Mouse (Mus musculus): ENCODE results near the gene Dennd1b. TPM values are rescaled to one million over a fixed set of nuclear protein-coding genes. Genes with fewer than 3 reads are reported as not detected.

Dennd1b gene
- 6.7 and 7.7 TPM in 2 replicates for polyA plus RNA-seq (2015; fragmentation: Nextera tagmentation; extraction: Ambion mirVana)

- no peaks in the 10 kb centered on the region for H3K27me3 ChIP-seq
- under 1% methylated on average over 67 of the region's 69 CpGs for WGBS
- H3K9me3 ChIP-seq (replicated peaks): no peaks in the 10 kb centered on the region
- peak; percentile 69 for ATAC-seq (ENCODE audit: insufficient number of reproducible peaks, low FRiP score, low TSS enrichment, low read depth)
- H3K36me3 ChIP-seq: no peaks in the 10 kb centered on the region
- peak within 1 kb of the TSS; percentile 82 for H3K4me3 ChIP-seq (replicated peaks)
- peak within 1 kb of the TSS; percentile 74 for H3K4me2 ChIP-seq (replicated peaks)
- H3K4me1 ChIP-seq: peaks cover 6% of the 10 kb centered on the region
- peak within 1 kb of the TSS; percentile 81 for H3K27ac ChIP-seq (replicated peaks)
- H3K9ac ChIP-seq: peak within 1 kb of the TSS; percentile 75
These were observed at the start of gene Dennd1b for GRCm38 (mm10) chr1:138963161-138963867. TSS of gene Dennd1b (plus strand) at chr1:138963435.

GRCm38 (mm10) chr1:138915596-138915995, 47.6 kb upstream of the Dennd1b start:
- H3K27ac ChIP-seq (replicated peaks): no peak overlapping the region
- no peak overlapping the region for H3K4me3 ChIP-seq (replicated peaks)
- H3K27me3 ChIP-seq: no peaks in the 10 kb centered on the region
- no peak for ATAC-seq (ENCODE audit: insufficient number of reproducible peaks, low FRiP score, low TSS enrichment, low read depth)
- no peaks in the 10 kb centered on the region for H3K36me3 ChIP-seq
- H3K4me1 ChIP-seq: no peaks in the 10 kb centered on the region
- H3K9ac ChIP-seq: no peak overlapping the region
- no peak overlapping the region for H3K4me2 ChIP-seq (replicated peaks)
- H3K9me3 ChIP-seq (replicated peaks): no peaks in the 10 kb centered on the region
- WGBS: 93% methylated on average over 3 of the region's 3 CpGs

GRCm38 (mm10) chr1:138919601-138920000, 43.6 kb upstream of the Dennd1b start:
- Histone ChIP-seq H3K36me3 (no peaks in the 10 kb centered on the region), H3K27ac (replicated peaks) (no peak overlapping the region), H3K4me1 (no peaks in the 10 kb centered on the region), H3K9me3 (replicated peaks) (no peaks in the 10 kb centered on the region), H3K27me3 (no peaks in the 10 kb centered on the region), H3K4me3 (replicated peaks) (no peak overlapping the region), H3K9ac (no peak overlapping the region), H3K4me2 (replicated peaks) (no peak overlapping the region)
- WGBS: 73% methylated on average over 5 of the region's 5 CpGs
- no peak for ATAC-seq (ENCODE audit: insufficient number of reproducible peaks, low FRiP score, low TSS enrichment, low read depth)

GRCm38 (mm10) chr1:138920082-138920481, 43.2 kb upstream of the Dennd1b start:
- no peak for ATAC-seq (ENCODE audit: insufficient number of reproducible peaks, low FRiP score, low TSS enrichment, low read depth)
- H3K4me1 ChIP-seq: no peaks in the 10 kb centered on the region
- WGBS: 80% methylated on average over 3 of the region's 3 CpGs
- no peaks in the 10 kb centered on the region for H3K9me3 ChIP-seq (replicated peaks)
- no peak overlapping the region for H3K4me3 ChIP-seq (replicated peaks)
- H3K36me3 ChIP-seq: no peaks in the 10 kb centered on the region
- H3K27me3 ChIP-seq: no peaks in the 10 kb centered on the region
- H3K4me2 ChIP-seq (replicated peaks): no peak overlapping the region
- no peak overlapping the region for H3K27ac ChIP-seq (replicated peaks)
- no peak overlapping the region for H3K9ac ChIP-seq

- ATAC-seq (ENCODE audit: insufficient number of reproducible peaks, low FRiP score, low TSS enrichment, low read depth): no peak
These were observed 42.4 kb upstream of the Dennd1b start for GRCm38 (mm10) chr1:138920799-138921198.

GRCm38 (mm10) chr1:138922886-138923285, 40.3 kb upstream of the Dennd1b start:
- ATAC-seq (ENCODE audit: insufficient number of reproducible peaks, low FRiP score, low TSS enrichment, low read depth): no peak
- no peak overlapping the region for H3K9ac ChIP-seq
- no peak overlapping the region for H3K4me2 ChIP-seq (replicated peaks)
- H3K36me3 ChIP-seq: no peaks in the 10 kb centered on the region
- WGBS: 87% methylated on average over 6 of the region's 6 CpGs
- H3K27ac ChIP-seq (replicated peaks): no peak overlapping the region
- H3K4me3 ChIP-seq (replicated peaks): no peak overlapping the region
- H3K27me3 ChIP-seq: no peaks in the 10 kb centered on the region
- H3K9me3 ChIP-seq (replicated peaks): no peaks in the 10 kb centered on the region
- H3K4me1 ChIP-seq: no peaks in the 10 kb centered on the region

More at GRCm38 (mm10) chr1:138920799-138921198, 42.4 kb upstream of the Dennd1b start:
- no peaks in the 10 kb centered on the region for H3K36me3 ChIP-seq
- no peaks in the 10 kb centered on the region for H3K27me3 ChIP-seq
- no peak overlapping the region for H3K27ac ChIP-seq (replicated peaks)
- no peaks in the 10 kb centered on the region for H3K9me3 ChIP-seq (replicated peaks)
- 58% methylated on average over 1 of the region's 1 CpGs for WGBS
- no peaks in the 10 kb centered on the region for H3K4me1 ChIP-seq
- no peak overlapping the region for H3K4me2 ChIP-seq (replicated peaks)
- H3K9ac ChIP-seq: no peak overlapping the region
- no peak overlapping the region for H3K4me3 ChIP-seq (replicated peaks)

GRCm38 (mm10) chr1:138924282-138924681, 39.0 kb upstream of the Dennd1b start:
- Histone ChIP-seq H3K27me3 (no peaks in the 10 kb centered on the region), H3K4me1 (peaks cover 8% of the 10 kb centered on the region; the same call in 1 of the 2 replicates), H3K4me3 (replicated peaks) (no peak overlapping the region), H3K27ac (replicated peaks) (no peak overlapping the region), H3K9me3 (replicated peaks) (no peaks in the 10 kb centered on the region), H3K9ac (no peak overlapping the region), H3K36me3 (no peaks in the 10 kb centered on the region), H3K4me2 (replicated peaks) (no peak overlapping the region)
- no peak for ATAC-seq (ENCODE audit: insufficient number of reproducible peaks, low FRiP score, low TSS enrichment, low read depth)
- WGBS: 66% methylated on average over 2 of the region's 2 CpGs

GRCm38 (mm10) chr1:138928671-138929483, 34.4 kb upstream of the Dennd1b start:
- H3K9me3 ChIP-seq (replicated peaks): no peaks in the 10 kb centered on the region
- WGBS: 61% methylated on average over 11 of the region's 11 CpGs
- H3K36me3 ChIP-seq: no peaks in the 10 kb centered on the region
- no peak overlapping the region for H3K9ac ChIP-seq
- no peak for ATAC-seq (ENCODE audit: insufficient number of reproducible peaks, low FRiP score, low TSS enrichment, low read depth)
- no peak overlapping the region for H3K27ac ChIP-seq (replicated peaks)
- no peak overlapping the region for H3K4me2 ChIP-seq (replicated peaks)
- no peaks in the 10 kb centered on the region for H3K27me3 ChIP-seq
- no peak overlapping the region for H3K4me3 ChIP-seq (replicated peaks)
- peaks cover 8% of the 10 kb centered on the region; the same call in 1 of the 2 replicates for H3K4me1 ChIP-seq

GRCm38 (mm10) chr1:138929985-138930384, 33.2 kb upstream of the Dennd1b start:
- Histone ChIP-seq H3K27me3 (no peaks in the 10 kb centered on the region), H3K4me2 (replicated peaks) (no peak overlapping the region), H3K27ac (replicated peaks) (no peak overlapping the region), H3K9me3 (replicated peaks) (no peaks in the 10 kb centered on the region), H3K36me3 (no peaks in the 10 kb centered on the region), H3K4me3 (replicated peaks) (no peak overlapping the region), H3K4me1 (peaks cover 8% of the 10 kb centered on the region; the same call in 1 of the 2 replicates), H3K9ac (no peak overlapping the region)
- WGBS: 50% methylated on average over 3 of the region's 3 CpGs
- no peak for ATAC-seq (ENCODE audit: insufficient number of reproducible peaks, low FRiP score, low TSS enrichment, low read depth)

GRCm38 (mm10) chr1:138930856-138931255, 32.4 kb upstream of the Dennd1b start:
- no peak for ATAC-seq (ENCODE audit: insufficient number of reproducible peaks, low FRiP score, low TSS enrichment, low read depth)
- Histone ChIP-seq H3K4me1 (peaks cover 8% of the 10 kb centered on the region; the same call in 1 of the 2 replicates), H3K36me3 (no peaks in the 10 kb centered on the region), H3K27me3 (no peaks in the 10 kb centered on the region), H3K27ac (replicated peaks) (no peak overlapping the region), H3K9ac (no peak overlapping the region), H3K4me3 (replicated peaks) (no peak overlapping the region), H3K4me2 (replicated peaks) (no peak overlapping the region), H3K9me3 (replicated peaks) (no peaks in the 10 kb centered on the region)
- WGBS: 51% methylated on average over 3 of the region's 3 CpGs

GRCm38 (mm10) chr1:138936169-138936568, 27.1 kb upstream of the Dennd1b start:
- WGBS: 50% methylated on average over 6 of the region's 6 CpGs
- H3K4me3 ChIP-seq (replicated peaks): no peak overlapping the region
- H3K27ac ChIP-seq (replicated peaks): no peak overlapping the region
- no peaks in the 10 kb centered on the region for H3K27me3 ChIP-seq
- H3K9ac ChIP-seq: no peak overlapping the region
- no peaks in the 10 kb centered on the region for H3K4me1 ChIP-seq
- no peak for ATAC-seq (ENCODE audit: insufficient number of reproducible peaks, low FRiP score, low TSS enrichment, low read depth)
- no peaks in the 10 kb centered on the region for H3K9me3 ChIP-seq (replicated peaks)
- H3K36me3 ChIP-seq: no peaks in the 10 kb centered on the region
- no peak overlapping the region for H3K4me2 ChIP-seq (replicated peaks)
